Mouse (Mus musculus) forelimb bud, embryonic 11.5 days (tissue): Measurements from ENCODE around the gene Arhgef17.

ENCODE experiments used
- DNase-seq: peaks from one replicate; pipeline ENCODE4 v3.0.0-alpha.2; 2012; ENCODE audit warnings: low read depth, low spot score

Arhgef17 gene

GRCm38 (mm10) chr7:100917751-100918150 lies 14.2 kb downstream of the Arhgef17 start:
- no peak for DNase-seq

- no peak for DNase-seq
These were observed 15.4 kb downstream of the Arhgef17 start for GRCm38 (mm10) chr7:100916526-100916925.

GRCm38 (mm10) chr7:100915204-100915603 lies 16.7 kb downstream of the Arhgef17 start:
- no peak for DNase-seq

DNA sequence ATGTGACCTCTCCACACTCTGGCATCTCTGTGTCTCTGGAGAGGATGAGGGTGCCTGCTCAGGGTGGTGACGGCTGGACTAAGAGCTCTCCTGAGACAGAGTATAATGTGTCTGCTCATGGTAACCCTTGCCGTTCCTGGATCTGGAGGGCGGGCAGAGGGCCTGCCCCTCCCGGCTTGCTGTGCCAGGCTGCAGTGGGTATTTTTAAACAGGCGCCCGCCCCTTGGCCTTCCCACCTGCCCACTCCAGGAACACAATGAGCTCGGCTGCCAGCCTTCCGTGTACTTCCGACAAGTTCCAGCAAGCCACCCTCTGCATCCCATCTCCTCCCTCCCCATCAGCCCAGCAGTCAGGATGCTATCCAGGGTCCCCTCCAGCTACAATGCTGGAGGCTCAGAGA lies 20.1 kb downstream of the Arhgef17 start:
- DNase-seq = no peak

DNA sequence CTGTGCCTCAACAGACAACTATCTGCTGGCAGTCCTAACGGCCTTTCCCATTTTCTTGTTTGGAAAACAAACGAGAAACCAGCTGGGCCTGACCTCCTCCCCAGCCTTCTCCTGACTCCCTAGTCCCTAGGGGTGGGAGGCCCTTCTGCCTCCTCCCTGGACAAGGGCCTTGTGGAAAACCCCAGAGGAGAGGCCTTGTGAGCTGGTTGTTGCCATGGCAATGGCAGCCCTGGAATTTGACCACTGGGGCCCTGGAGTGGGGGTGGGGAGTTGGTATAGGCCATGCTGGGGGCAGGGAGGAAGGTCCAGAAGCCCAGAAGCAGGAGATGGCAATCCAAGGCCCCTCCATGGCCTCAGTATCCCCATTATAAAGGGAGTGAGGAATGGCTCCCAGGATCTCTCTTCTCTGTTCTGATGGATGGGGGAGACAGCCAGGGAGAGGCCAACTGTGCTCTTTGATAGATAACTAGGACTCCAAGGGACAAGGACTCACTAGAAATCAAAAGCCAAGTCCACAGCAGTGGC lies 20.6 kb downstream of the Arhgef17 start:
- no peak for DNase-seq

GRCm38 (mm10) chr7:100908567-100908966 lies 23.3 kb downstream of the Arhgef17 start:
- DNase-seq = no peak

DNA sequence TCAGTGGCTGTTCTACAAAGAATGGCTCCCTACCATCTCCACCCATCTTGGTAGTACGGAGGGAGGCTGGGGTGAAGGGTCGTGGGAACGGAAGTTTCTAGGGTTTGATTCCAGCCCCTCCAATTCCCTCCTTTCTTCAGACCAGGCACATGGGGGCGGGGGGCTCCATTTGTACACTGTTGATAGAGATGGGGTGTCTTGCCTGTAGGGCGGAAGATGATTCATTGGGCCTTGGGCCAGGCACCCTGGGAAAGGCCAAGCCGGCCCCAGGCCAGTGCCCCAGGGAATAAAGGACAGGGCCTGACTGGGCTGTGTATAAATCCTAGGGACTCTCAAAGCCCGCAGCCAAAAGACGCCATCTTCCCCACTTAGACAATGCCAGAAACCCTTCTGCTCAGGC lies 23.8 kb downstream of the Arhgef17 start:
- DNase-seq = no peak

- peak; percentile 86 for DNase-seq
These were observed 24.7 kb downstream of the Arhgef17 start for GRCm38 (mm10) chr7:100907231-100907630.

DNA sequence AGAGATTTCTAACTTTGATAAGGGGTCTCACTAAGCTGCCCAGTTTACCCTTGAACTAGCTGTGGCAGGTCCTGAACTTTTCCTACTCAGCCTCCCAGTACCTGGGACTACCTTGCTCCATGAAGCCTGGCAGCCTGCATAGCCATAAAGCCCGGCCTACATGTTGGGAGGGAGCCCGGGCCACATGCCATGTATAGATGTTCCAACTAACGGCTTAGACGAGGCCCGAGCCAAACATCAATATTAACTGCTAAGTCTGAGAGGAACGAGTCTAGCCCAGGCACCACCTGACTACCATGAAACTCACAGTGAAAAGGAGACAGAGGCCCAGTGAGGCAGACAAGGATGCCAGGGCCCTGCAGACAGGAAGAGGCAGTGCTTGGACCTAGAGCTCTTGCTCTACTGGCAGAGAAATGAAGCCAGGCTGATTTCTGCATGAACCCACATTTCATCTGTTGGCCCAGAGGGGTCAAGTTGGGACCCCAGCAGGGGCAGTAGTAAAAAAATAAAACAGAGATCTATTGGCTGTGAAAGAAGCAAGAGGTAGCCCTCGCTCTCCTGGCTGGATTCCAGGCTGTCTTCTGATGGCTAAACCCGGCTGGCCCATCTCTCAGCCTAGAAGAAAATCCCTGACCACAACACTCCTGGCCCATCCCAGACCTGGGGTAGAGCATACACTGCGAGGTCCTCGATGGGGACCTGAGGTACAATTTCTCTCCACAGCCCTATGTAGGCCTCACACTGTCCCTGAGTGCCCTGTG lies 25.7 kb downstream of the Arhgef17 start:
- no peak for DNase-seq

DNA sequence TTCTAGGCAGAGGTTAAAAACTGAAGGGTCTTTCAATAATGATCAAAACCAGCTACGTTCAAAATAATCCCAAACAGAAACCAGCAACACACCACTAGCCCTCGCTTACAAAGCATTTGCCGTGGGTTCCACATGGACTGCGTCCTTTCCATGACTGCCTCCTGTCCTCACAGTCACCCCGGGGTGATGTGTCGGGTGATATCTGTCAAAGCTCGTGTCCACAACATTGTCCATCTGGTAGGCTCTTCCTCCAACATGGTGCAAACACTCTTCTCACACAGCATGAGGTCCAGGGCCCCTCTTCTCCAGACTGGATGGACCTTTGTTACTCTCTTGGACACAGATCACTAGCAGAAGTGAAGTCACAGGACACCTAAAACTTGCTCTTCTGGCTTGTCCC lies 26.9 kb downstream of the Arhgef17 start:
- no peak for DNase-seq

DNA sequence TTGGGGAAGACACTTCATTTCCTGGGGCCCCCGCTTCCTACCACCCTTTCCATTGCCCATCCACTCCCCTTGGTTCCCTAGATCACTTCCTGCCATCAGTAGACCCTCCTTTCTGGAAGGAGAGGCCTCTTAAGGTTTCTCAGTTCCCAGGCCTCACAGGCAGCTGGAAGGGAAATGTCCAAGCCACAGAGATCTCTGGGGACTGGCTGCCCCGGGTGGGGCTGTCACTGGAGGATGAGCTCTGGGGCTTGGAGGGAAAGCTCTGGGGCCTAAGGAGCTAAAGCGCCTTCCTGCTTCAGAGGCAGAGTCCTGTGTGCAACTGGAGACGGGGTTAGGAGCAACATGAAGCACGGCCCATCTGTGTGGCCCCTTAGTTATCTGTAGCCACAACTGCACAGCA lies 27.3 kb downstream of the Arhgef17 start:
- DNase-seq = no peak

DNA sequence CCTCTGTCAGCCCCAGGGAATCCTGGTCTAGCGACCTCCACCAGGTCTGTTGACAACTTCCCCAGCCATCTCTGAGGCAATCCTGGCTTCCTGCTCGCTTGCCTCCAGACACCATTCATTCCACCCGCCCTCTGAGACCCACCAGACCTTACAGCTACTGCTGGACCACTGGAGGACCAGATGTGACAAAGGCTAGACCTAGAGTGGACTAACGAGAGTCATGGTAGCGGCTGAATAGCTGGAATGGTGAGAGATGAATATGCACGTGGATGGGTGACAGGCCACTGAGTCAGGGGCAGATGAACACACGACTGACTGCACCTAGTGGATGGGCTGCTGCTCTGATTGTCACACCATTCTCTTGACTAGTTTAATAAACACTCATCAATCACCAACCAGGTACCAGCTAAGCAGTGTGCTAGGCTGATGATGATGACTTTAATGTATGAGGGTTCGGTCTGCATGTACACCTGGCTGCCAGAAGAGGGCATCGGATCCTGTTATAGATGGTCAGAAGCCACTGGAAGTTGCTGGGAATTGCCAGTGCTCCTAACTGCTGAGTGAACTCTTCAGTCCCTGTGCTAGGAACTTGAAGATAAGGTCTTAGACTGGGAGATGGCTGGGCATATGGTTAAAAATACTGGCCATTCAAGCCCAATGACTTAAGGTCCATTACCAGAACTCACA lies 29.3 kb downstream of the Arhgef17 start:
- peak; percentile 40 for DNase-seq

GRCm38 (mm10) chr7:100897828-100898227 lies 34.1 kb downstream of the Arhgef17 start:
- no peak for DNase-seq

GRCm38 (mm10) chr7:100894833-100895226 lies 37.1 kb downstream of the Arhgef17 start:
- no peak for DNase-seq

DNA sequence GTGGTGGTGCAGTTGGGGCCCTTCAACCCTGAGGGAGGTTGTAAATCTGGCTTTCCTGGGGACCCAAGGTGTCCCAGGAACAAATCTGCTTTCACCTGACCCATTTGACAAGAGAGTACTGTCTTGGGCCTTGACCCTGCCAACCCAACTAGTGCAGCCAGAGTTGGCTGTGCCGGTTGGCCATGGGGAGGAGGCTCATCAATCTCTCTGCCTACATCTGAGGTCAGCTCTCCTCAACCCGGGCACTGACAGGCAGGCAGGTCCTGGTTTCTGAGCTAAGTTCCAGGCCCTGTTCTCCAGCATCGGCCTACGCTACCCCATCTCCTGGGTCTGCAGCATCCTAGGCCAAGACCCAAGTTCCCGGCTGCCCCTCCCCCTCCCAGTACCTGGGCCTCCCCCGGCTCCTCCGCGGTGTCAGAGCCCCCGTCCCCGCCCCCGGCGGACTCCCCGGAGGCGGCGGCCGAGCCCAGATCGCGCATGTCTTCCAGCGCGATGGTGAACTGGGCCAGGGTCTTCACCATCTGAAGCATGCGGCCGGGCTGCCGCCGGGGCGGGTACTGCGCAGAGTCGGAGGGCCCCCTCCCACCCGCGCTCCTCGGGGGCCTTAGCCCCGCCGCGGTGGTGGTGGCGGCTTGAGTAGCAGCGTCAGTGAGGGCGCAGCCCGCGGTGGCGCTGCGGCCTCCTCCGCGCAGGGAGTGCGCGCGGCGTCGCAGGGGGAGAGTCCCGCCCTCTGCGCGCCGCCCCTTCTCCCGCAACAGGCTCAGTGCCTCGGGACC lies 37.7 kb downstream of the Arhgef17 start:
- no peak for DNase-seq

DNA sequence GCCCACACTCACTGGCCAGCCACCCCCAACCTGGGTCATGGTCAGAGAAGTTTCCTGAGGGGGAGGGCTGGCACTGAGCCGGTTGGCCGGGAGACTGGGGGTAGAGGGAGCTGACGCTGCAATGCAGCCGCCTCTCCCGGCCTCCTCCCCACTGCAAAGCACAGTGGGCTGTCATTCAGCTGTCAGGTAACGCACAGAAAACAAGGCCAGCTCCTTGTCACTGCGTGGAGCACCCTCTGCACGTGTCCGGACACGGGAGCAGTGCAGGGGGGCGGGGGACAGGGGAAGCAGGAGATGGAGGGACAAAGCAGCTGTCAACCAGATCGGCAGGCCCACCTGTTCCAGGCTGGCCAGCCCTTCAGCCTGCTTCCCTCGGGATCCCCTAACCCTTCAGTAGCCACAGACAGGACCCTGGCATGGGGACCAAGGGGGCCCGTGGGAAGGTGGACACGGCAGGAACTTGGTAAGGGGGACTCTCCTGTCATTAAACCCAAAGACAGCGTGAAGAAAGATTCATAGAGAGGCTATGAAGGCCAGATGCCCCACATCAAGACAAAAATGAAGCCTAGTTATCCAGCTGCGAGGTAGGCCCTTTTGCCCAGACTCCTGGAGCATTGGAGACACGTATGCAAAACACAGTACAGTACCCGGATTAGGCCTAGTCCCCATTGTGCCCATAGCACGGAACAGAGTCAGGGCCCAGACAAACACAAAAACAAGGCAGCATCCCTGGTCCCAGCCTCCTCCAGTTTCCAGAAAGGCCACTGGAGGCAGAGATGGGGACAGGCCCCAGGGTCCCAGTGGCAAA lies 38.5 kb downstream of the Arhgef17 start:
- no peak for DNase-seq

- DNase-seq = peak; percentile 42
These were observed 45.4 kb downstream of the Arhgef17 start for GRCm38 (mm10) chr7:100886535-100886934.

DNA sequence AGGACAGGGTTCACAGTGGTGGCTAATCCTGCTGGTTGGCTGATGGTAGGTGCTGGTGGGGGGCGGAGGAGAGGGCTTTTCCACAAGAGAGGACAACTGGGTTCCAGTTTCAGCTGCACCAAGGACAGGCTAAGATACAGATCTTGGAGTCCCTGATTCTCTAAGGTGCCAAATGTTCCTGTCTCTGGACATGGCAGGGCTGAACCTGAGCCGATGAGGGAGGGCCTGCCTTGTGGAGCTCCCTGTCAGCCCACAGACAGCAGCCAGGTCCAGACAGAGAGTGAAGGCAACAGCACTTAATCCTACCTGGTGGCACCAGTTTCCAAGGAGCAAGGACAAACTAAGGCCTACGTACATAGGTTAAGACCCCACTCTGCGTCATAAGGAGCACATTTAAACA lies 47.4 kb downstream of the Arhgef17 start:
- DNase-seq = no peak

DNA sequence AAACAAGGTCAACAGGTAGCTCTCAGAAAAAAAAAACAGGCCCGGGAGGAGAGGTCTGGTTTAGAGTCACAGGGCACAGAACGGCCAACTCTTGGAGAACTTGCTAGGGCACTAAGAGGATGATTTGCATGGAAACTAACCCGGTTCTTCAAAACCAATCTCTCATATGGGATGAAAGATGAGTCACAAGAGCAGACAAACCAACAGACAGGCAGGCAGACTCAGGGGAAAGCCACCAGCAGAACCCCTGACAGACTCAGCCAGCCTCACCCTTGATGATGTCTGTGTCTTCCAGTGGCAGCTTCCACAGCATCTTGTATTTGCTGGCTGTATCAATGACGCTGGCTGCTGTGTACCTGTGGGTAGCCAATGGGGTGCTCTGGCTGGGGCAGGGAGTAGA lies 50.0 kb downstream of the Arhgef17 start:
- no peak for DNase-seq

- no peak for DNase-seq
These were observed 50.4 kb downstream of the Arhgef17 start for GRCm38 (mm10) chr7:100881531-100881930.

- DNase-seq = peak; percentile 80
These were observed 52.3 kb downstream of the Arhgef17 start for GRCm38 (mm10) chr7:100879595-100879994.
